Mouse (Mus musculus): ENCODE results near the gene Wnt16. TPM values are rescaled to one million over a fixed set of nuclear protein-coding genes. Genes with fewer than 3 reads are reported as not detected.

Gene Wnt16
- 0.10 and 19.0 TPM in 2 replicates for polyA plus RNA-seq (2012; rRNA removed; ENCODE audit: low replicate concordance)

GRCm38 (mm10) chr6:22288004-22288736 lies at the start of gene Wnt16:
Gene Wnt16, plus strand, starts transcription at chr6:22288227.

Other genes starting within 250 kb of the Wnt16 start
- 4.3 and 5.2 TPM in 2 replicates for gene Fam3c, start 68.0 kb downstream of the Wnt16 start, polyA plus RNA-seq (2012; rRNA removed; ENCODE audit: low replicate concordance)